Mouse (Mus musculus): ENCODE data around the gene Ropn1l. TPM values are rescaled to one million over a fixed set of nuclear protein-coding genes. Genes with fewer than 3 reads are reported as not detected.

The Ropn1l gene
- polyA plus RNA-seq, 1 experiment from 2014 or later: 3.2 TPM

GRCm38 (mm10) chr15:31454861-31455295 is 1.3 kb upstream of the Ropn1l start:
- Histone ChIP-seq H3K27ac (ENCODE audit: low read depth, low read length) (no peak overlapping the region), H3K4me1 (ENCODE audit: control insufficient read depth, insufficient read depth, low read length) (no peaks in the 10 kb centered on the region), H3K36me3 (ENCODE audit: control insufficient read depth, insufficient read depth, low read length) (peaks cover 10% of the 10 kb centered on the region), H3K9ac (ENCODE audit: low read length) (no peak overlapping the region), H3K9me3 (ENCODE audit: control insufficient read depth, low read length) (no peaks in the 10 kb centered on the region), H3K4me2 (ENCODE audit: low read depth) (no peak overlapping the region), H3K4me3 (ENCODE audit: low read depth, low read length) (no peak overlapping the region), H3K27me3 (ENCODE audit: control insufficient read depth, insufficient read depth, low read length) (no peaks in the 10 kb centered on the region)
- ATAC-seq (ENCODE audit: insufficient read depth, low FRiP score, low TSS enrichment) (no peak), DNase-seq (ENCODE audit: low spot score) (no peak)
- WGBS: 80% methylated on average over 7 of the region's 7 CpGs

DNA sequence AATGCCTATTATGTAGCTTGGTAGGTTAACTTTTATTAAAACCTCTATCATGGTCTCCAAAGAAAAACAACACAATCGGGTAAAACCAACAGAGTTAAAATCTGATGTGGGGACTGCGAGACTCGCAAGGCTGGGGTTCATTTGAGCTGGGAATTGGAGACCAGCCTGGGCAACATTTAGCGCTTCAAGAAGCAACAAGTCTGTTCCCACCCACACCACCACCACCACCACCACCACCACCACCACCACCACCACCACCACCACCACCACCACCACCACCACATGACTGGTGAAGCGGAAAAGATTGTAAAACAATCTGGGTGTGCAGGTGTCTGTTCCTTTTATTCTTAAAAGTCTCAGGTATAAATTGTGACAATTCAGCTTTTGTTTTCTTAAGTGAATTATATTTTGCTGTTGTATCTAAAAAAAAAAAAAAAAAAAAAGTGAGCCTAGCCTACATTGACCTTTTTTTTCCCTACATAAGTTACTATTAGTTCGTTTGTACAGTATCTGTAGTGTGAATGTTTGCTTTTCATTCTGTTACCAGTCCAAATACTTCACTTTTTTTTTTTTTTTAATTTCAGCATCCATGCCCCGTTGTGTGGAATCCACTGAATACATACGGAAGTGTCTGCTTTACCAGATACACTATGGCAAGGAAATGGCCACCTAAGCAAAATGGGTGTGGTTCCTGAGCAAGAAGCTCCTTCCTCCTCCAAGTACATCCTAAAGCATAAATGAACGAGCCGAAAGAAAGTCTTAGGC is 741 bp upstream of the Ropn1l start:
- Histone ChIP-seq H3K4me3 (ENCODE audit: low read depth, low read length) (peak overlapping the region; percentile 59; the same call in 1 of the 2 replicates), H3K4me2 (ENCODE audit: low read depth) (peak overlapping the region; percentile 67), H3K4me1 (ENCODE audit: control insufficient read depth, insufficient read depth, low read length) (no peaks in the 10 kb centered on the region), H3K9me3 (ENCODE audit: control insufficient read depth, low read length) (no peaks in the 10 kb centered on the region), H3K27ac (ENCODE audit: low read depth, low read length) (no peak overlapping the region), H3K36me3 (ENCODE audit: control insufficient read depth, insufficient read depth, low read length) (peaks cover 6% of the 10 kb centered on the region; the same call in 1 of the 2 replicates), H3K9ac (ENCODE audit: low read length) (no peak overlapping the region), H3K27me3 (ENCODE audit: control insufficient read depth, insufficient read depth, low read length) (no peaks in the 10 kb centered on the region)
- ATAC-seq (ENCODE audit: insufficient read depth, low FRiP score, low TSS enrichment) (no peak; the same call in 1 of the 2 replicates), DNase-seq (ENCODE audit: low spot score) (no peak)
- WGBS: 54% methylated on average over 10 of the region's 10 CpGs

- ATAC-seq (ENCODE audit: insufficient read depth, low FRiP score, low TSS enrichment): no peak
- no peak for DNase-seq (ENCODE audit: low spot score)
- peak overlapping the region; percentile 67 for H3K4me2 ChIP-seq (ENCODE audit: low read depth)
- 59% methylated on average over 18 of the region's 18 CpGs for WGBS
- H3K9me3 ChIP-seq (ENCODE audit: control insufficient read depth, low read length): no peaks in the 10 kb centered on the region
- H3K9ac ChIP-seq (ENCODE audit: low read length): no peak overlapping the region
- H3K4me1 ChIP-seq (ENCODE audit: control insufficient read depth, insufficient read depth, low read length): no peaks in the 10 kb centered on the region
- no peaks in the 10 kb centered on the region for H3K27me3 ChIP-seq (ENCODE audit: control insufficient read depth, insufficient read depth, low read length)
- no peak overlapping the region for H3K27ac ChIP-seq (ENCODE audit: low read depth, low read length)
- H3K36me3 ChIP-seq (ENCODE audit: control insufficient read depth, insufficient read depth, low read length): no peaks in the 10 kb centered on the region
- H3K4me3 ChIP-seq (ENCODE audit: low read depth, low read length): peak overlapping the region; percentile 59
These were observed 1.0 kb downstream of the Ropn1l start for GRCm38 (mm10) chr15:31452336-31453097.

GRCm38 (mm10) chr15:31449772-31450171 is 3.8 kb downstream of the Ropn1l start:
- Histone ChIP-seq H3K27me3 (ENCODE audit: control insufficient read depth, insufficient read depth, low read length) (no peaks in the 10 kb centered on the region), H3K4me3 (ENCODE audit: low read depth, low read length) (no peak overlapping the region), H3K36me3 (ENCODE audit: control insufficient read depth, insufficient read depth, low read length) (no peaks in the 10 kb centered on the region), H3K9me3 (ENCODE audit: control insufficient read depth, low read length) (no peaks in the 10 kb centered on the region), H3K27ac (ENCODE audit: low read depth, low read length) (no peak overlapping the region), H3K4me1 (ENCODE audit: control insufficient read depth, insufficient read depth, low read length) (no peaks in the 10 kb centered on the region), H3K9ac (ENCODE audit: low read length) (no peak overlapping the region), H3K4me2 (ENCODE audit: low read depth) (no peak overlapping the region)
- no peak for ATAC-seq (ENCODE audit: insufficient read depth, low FRiP score, low TSS enrichment)
- 13% methylated on average over 2 of the region's 2 CpGs for WGBS
- no peak for DNase-seq (ENCODE audit: low spot score)

DNA sequence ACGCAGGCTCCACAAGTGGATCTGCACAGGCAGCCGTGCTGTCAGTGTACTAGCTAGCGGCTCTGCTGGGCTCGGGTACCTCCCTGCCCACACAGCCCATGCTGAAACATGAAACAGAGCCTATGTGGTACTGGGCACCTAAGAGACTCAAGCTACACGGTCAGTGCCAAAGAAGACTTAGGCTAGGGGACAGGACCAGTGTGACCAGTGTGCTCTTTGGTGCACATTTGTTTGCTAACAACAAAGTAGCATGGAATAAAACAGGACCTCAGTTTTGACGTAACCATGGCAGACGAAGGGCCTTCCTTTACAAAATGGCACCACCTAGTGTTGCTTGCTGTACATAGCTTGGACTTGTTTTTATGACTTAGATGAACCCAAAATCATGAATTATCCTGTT is 6.4 kb downstream of the Ropn1l start:
- no peak overlapping the region for H3K4me2 ChIP-seq (ENCODE audit: low read depth)

GRCm38 (mm10) chr15:31442698-31443097 is 10.8 kb downstream of the Ropn1l start:
- H3K9me3 ChIP-seq (ENCODE audit: control insufficient read depth, low read length): no peaks in the 10 kb centered on the region
- WGBS: 92% methylated on average over 4 of the region's 4 CpGs
- no peak overlapping the region for H3K4me3 ChIP-seq (ENCODE audit: low read depth, low read length)
- no peak overlapping the region for H3K9ac ChIP-seq (ENCODE audit: low read length)
- no peaks in the 10 kb centered on the region for H3K36me3 ChIP-seq (ENCODE audit: control insufficient read depth, insufficient read depth, low read length)
- no peak overlapping the region for H3K27ac ChIP-seq (ENCODE audit: low read depth, low read length)
- no peak for ATAC-seq (ENCODE audit: insufficient read depth, low FRiP score, low TSS enrichment)
- H3K4me2 ChIP-seq (ENCODE audit: low read depth): no peak overlapping the region
- H3K27me3 ChIP-seq (ENCODE audit: control insufficient read depth, insufficient read depth, low read length): no peaks in the 10 kb centered on the region
- H3K4me1 ChIP-seq (ENCODE audit: control insufficient read depth, insufficient read depth, low read length): no peaks in the 10 kb centered on the region
- DNase-seq (ENCODE audit: low spot score): no peak

More for the DNA sequence above, 6.4 kb downstream of the Ropn1l start:
- no peaks in the 10 kb centered on the region for H3K36me3 ChIP-seq (ENCODE audit: control insufficient read depth, insufficient read depth, low read length)
- no peaks in the 10 kb centered on the region for H3K27me3 ChIP-seq (ENCODE audit: control insufficient read depth, insufficient read depth, low read length)
- H3K27ac ChIP-seq (ENCODE audit: low read depth, low read length): no peak overlapping the region
- DNase-seq (ENCODE audit: low spot score) (peak; percentile 48), ATAC-seq (ENCODE audit: insufficient read depth, low FRiP score, low TSS enrichment) (no peak)
- no peaks in the 10 kb centered on the region for H3K9me3 ChIP-seq (ENCODE audit: control insufficient read depth, low read length)
- no peaks in the 10 kb centered on the region for H3K4me1 ChIP-seq (ENCODE audit: control insufficient read depth, insufficient read depth, low read length)
- no peak overlapping the region for H3K4me3 ChIP-seq (ENCODE audit: low read depth, low read length)
- no peak overlapping the region for H3K9ac ChIP-seq (ENCODE audit: low read length)
- WGBS: 53% methylated on average over 7 of the region's 7 CpGs

- no peak overlapping the region for H3K27ac ChIP-seq (ENCODE audit: low read depth, low read length)
- no peak overlapping the region for H3K4me2 ChIP-seq (ENCODE audit: low read depth)
- no peaks in the 10 kb centered on the region for H3K9me3 ChIP-seq (ENCODE audit: control insufficient read depth, low read length)
- no peaks in the 10 kb centered on the region for H3K4me1 ChIP-seq (ENCODE audit: control insufficient read depth, insufficient read depth, low read length)
- no peaks in the 10 kb centered on the region for H3K27me3 ChIP-seq (ENCODE audit: control insufficient read depth, insufficient read depth, low read length)
- 89% methylated on average over 6 of the region's 6 CpGs for WGBS
- no peak for DNase-seq (ENCODE audit: low spot score)
- no peaks in the 10 kb centered on the region for H3K36me3 ChIP-seq (ENCODE audit: control insufficient read depth, insufficient read depth, low read length)
- no peak for ATAC-seq (ENCODE audit: insufficient read depth, low FRiP score, low TSS enrichment)
- no peak overlapping the region for H3K4me3 ChIP-seq (ENCODE audit: low read depth, low read length)
- no peak overlapping the region for H3K9ac ChIP-seq (ENCODE audit: low read length)
These were observed 11.5 kb downstream of the Ropn1l start for GRCm38 (mm10) chr15:31441996-31442395.

- H3K4me1 ChIP-seq (ENCODE audit: control insufficient read depth, insufficient read depth, low read length): no peaks in the 10 kb centered on the region
- H3K4me3 ChIP-seq (ENCODE audit: low read depth, low read length): no peak overlapping the region
- H3K4me2 ChIP-seq (ENCODE audit: low read depth): no peak overlapping the region
- no peak for ATAC-seq (ENCODE audit: insufficient read depth, low FRiP score, low TSS enrichment)
- H3K9ac ChIP-seq (ENCODE audit: low read length): no peak overlapping the region
- H3K27ac ChIP-seq (ENCODE audit: low read depth, low read length): no peak overlapping the region
- WGBS: 82% methylated on average over 2 of the region's 2 CpGs
- no peaks in the 10 kb centered on the region for H3K9me3 ChIP-seq (ENCODE audit: control insufficient read depth, low read length)
- DNase-seq (ENCODE audit: low spot score): no peak
- no peaks in the 10 kb centered on the region for H3K36me3 ChIP-seq (ENCODE audit: control insufficient read depth, insufficient read depth, low read length)
- H3K27me3 ChIP-seq (ENCODE audit: control insufficient read depth, insufficient read depth, low read length): no peaks in the 10 kb centered on the region
These were observed 16.7 kb downstream of the Ropn1l start for GRCm38 (mm10) chr15:31436811-31437210.

Measured in neural tube, embryonic 11.5 days (tissue).